Mouse (Mus musculus) layer of hippocampus, adult 18-20 months (tissue): ENCODE results near the gene Golga2. TPM values are rescaled to one million over a fixed set of nuclear protein-coding genes. Genes with fewer than 3 reads are reported as not detected.

Experiments used
- DNase-seq, 2 experiments: peaks; one replicate each; pipeline ENCODE4 v3.0.0; 2022; ENCODE audit warnings: low spot score in 2 of 2
- total RNA-seq, 2 experiments: library from RNA; stranded (reverse); gene quantifications; 2 replicates each; pipeline ENCODE4 v1.2.3; 2021

Gene Golga2
- total RNA-seq, 2 experiments from 2014 or later, result 85.1 to 92.5 TPM

- DNase-seq, result no peak
Observed at GRCm38 (mm10) chr2:32316887-32317656, 29.9 kb downstream of the Golga2 start.

- no peak for DNase-seq
Observed at GRCm38 (mm10) chr2:32317791-32318417, 30.7 kb downstream of the Golga2 start.

- no peak for DNase-seq
Observed at GRCm38 (mm10) chr2:32318709-32319585, 31.8 kb downstream of the Golga2 start.

GRCm38 (mm10) chr2:32319586-32320580, 32.7 kb downstream of the Golga2 start:
- DNase-seq, result no peak

- no peak for DNase-seq
Observed at GRCm38 (mm10) chr2:32320721-32321120, 33.5 kb downstream of the Golga2 start.

- no peak for DNase-seq
Observed at GRCm38 (mm10) chr2:32321591-32322298, 34.6 kb downstream of the Golga2 start.

GRCm38 (mm10) chr2:32322754-32323741, 35.9 kb downstream of the Golga2 start:
- no peak for DNase-seq

- no peak for DNase-seq
Observed at GRCm38 (mm10) chr2:32324322-32324721, 37.1 kb downstream of the Golga2 start.

GRCm38 (mm10) chr2:32325342-32325741, 38.2 kb downstream of the Golga2 start:
- no peak for DNase-seq

- no peak for DNase-seq
Observed at GRCm38 (mm10) chr2:32327200-32327599, 40.0 kb downstream of the Golga2 start.

- no peak for DNase-seq
Observed at GRCm38 (mm10) chr2:32328911-32329460, 41.8 kb downstream of the Golga2 start.

- DNase-seq, result no peak
Observed at GRCm38 (mm10) chr2:32329531-32329930, 42.3 kb downstream of the Golga2 start.

GRCm38 (mm10) chr2:32332159-32332558, 45.0 kb downstream of the Golga2 start:
- DNase-seq, result no peak

- no peak for DNase-seq
Observed at GRCm38 (mm10) chr2:32335888-32336287, 48.7 kb downstream of the Golga2 start.

GRCm38 (mm10) chr2:32339912-32340642, 52.9 kb downstream of the Golga2 start:
- DNase-seq, result no peak

- peak in 1 of 2 experiments; percentile 75 for DNase-seq
Observed at GRCm38 (mm10) chr2:32340836-32341633, 53.9 kb downstream of the Golga2 start.

- DNase-seq, result no peak
Observed at GRCm38 (mm10) chr2:32341634-32341939, 54.4 kb downstream of the Golga2 start.
